Mouse (Mus musculus) subcutaneous adipose tissue, adult 2 months (tissue): Measurements from ENCODE around the gene Cfap97d1. TPM values are rescaled to one million over a fixed set of nuclear protein-coding genes. Genes with fewer than 3 reads are reported as not detected.

Source experiments
- polyA plus RNA-seq: library from polyadenylated mRNA; depleted of rRNA; stranded (reverse); fragments of >200 nt; gene quantifications from 2 replicates; pipeline ENCODE4 v1.2.3, GENCODE M21; 2012; ENCODE audit warnings: low replicate concordance; rRNA removed

Gene Cfap97d1
- not detected in 2 replicates for polyA plus RNA-seq

DNA sequence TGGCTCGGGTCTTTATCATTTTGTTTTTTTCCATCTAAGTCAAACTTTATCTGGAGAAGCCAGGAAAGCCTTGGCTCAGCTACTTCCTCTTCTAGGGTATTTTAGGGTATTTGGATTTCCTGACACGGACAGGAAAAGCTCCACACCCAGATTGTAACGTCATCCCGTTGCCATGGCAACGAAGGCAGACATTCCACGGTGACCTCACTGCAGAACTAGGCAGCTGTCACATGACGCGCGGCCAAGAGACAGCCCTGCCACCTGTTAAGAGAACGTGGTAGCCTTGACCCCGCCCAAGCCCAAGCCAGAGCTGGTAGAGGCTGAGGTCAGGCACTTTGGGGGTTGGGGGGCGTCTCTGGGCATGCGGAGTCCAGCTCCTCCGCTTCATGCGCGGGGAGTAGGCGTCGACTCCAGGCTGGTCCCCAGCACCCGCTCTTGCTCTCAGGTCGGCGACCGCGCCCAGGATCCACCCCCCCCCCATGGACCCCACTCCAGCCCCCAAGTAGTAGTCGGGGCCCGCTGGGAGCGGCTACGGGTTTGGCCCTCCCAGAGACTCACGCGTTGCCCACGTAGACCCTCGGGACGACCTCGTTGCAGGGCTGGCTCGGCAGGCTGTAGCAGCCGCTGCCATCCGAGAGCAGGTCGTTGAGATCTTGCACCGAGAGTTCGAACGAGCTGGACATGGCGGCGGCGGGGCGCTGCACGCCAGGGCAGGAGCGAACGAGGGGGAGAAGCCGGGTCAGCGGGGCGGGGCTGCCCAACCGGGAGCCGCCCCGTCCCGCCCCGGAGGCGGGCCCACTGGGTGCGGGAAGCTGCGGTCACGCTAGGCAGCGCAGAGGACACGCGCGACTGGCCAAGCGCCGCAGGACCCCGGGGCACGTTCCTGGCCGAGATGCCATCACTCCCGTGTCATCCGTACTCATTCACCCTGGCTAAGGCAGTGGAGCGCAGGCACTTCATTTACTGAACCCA, at the start of gene Cfap97d1:
Gene Cfap97d1, plus strand, starts transcription at position 226 of the 972 bp plus-strand sequence.

DNA sequence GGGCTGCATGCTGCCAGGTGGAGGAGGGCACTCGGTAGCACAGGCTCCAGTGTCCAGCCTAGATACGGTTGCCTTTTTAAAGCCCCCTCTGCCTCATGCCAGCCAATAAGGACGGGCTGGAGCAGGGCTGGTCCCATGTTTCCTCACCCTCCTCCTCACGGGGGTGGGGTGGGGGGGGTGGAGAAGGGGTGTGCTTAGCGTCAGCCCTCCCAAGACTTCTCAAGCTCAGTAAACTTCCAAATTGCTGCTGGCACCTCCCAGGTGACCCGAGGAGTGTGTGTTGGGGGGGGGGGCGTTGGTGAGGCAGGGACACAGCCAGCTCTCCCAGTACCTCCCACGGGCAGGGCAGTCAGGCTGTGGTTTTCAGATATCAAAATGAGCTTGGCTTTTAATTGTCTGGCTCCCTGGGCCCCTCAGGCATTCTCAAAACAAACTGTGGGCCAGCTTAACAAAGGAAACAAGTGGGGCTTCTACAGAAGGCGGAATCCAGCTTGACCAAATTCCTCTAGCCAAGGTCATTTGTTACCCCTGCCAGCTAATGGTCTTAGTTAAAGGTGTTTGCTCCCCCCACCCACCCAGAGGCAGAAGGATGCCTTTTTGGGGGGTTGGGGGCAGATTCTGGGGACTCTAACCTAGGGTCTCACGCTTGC, 17.0 kb upstream of the Cfap97d1 start, which contains the start of gene Sost:
Gene Sost, minus strand, starts transcription at position 51 of the 650 bp plus-strand sequence.

DNA sequence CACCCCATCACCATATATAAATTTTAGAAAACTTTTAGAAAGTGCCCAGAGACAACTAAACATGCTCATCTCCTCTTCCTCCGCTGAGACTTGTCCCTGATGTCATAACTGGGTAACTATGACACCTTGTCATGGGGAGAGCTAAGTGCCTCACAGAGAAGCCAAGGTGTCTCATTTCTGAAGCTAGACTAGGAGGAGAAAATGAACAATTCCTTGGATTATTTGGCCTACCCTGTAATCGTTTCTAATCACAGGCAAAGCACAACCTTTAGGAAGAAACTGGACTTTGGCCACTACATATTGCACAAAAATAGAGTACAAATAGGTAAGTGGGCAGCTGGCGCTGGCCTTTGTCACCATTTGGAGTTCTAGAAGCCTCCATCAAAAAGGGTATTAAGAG, 2.8 kb downstream of the Cfap97d1 start, which contains the start of gene Dusp3:
Gene Dusp3, minus strand, starts transcription at position 101 of the 400 bp plus-strand sequence.

DNA sequence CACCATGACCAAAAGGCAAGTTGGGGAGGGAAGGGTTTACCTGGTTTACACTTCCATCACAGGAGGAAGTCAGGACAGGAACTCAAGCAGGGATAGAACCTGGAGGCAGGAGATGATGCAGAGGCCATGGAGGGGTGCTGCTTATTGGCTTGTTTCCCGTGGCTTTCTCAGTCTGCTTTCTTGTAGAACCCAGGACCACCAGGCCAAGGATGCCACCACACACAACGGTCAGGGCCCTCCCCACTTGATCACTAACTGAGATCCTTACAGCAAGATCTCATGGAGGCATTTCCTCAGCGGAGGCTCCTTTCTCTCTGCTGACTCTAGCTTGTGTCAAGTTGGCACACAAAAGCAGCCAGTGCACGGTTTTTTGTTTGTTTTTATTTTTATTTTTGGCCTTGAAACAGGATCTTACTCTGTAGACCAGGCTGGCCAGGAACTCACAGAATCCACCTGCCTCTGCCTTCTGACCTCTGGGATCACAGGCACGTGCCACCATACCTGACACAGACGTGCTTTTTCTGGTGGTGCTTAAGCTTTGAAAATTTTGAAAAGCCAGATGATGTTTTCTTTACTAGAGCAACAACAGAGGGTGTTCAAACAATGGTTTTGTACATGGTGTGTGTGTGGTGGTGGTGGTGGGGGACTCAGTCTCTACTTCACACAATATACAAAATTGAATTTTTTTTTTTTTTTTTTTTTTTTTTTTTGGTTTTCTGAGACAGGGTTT, 44.2 kb downstream of the Cfap97d1 start, which contains the start of gene Mpp3:
Gene Mpp3, minus strand, starts transcription at position 375 of the 730 bp plus-strand sequence.

DNA sequence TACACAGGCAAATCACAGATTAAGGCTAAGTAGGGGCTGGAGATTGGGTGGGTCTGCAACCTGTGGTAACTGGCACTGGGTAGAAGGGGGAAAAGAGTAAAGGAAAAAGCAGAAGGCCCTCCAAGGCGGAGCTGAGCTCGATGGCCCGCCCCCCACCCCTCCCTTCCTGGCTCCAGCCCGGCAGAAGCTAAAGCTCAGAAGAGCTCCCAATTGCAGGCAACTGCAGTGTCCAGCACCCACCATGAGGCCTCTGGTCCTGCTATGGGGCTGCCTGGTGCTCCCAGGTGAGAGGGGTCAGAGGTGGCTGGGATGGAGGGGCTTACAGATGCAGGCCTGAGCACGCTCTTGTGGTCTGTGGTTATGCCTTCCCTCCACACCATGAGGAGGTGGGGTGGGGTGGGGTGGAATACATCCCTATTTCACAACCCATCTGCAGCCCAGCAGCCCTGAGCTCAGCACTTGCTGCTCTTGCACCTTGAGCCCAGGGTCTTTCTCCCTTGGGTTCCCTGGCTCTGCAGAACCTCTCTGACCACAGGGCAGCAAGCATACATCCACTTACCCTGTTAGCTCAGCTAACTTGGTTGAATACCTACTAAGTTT, 57.4 kb downstream of the Cfap97d1 start, which contains the start of gene Cd300lg:
Gene Cd300lg, plus strand, starts transcription at position 160 of the 600 bp plus-strand sequence.

Other genes with a start within 250 kb of the Cfap97d1 start
- gene Etv4, start 198.9 kb upstream of the Cfap97d1 start, polyA plus RNA-seq, result 0.82 and 1.7 TPM in 2 replicates
- 3.5 and 6.5 TPM in 2 replicates for gene Meox1, start 89.9 kb upstream of the Cfap97d1 start, polyA plus RNA-seq
- gene Sost, start 17.3 kb upstream of the Cfap97d1 start, polyA plus RNA-seq, result 0.06 and 0.28 TPM in 2 replicates
- 104 and 184 TPM in 2 replicates for gene Dusp3, start 2.7 kb downstream of the Cfap97d1 start, polyA plus RNA-seq
- 5.0 and 8.7 TPM in 2 replicates for gene Mpp3, start 44.2 kb downstream of the Cfap97d1 start, polyA plus RNA-seq
- 68.3 and 284 TPM in 2 replicates for gene Cd300lg, start 57.2 kb downstream of the Cfap97d1 start, polyA plus RNA-seq
- gene Mpp2, start 104.2 kb downstream of the Cfap97d1 start, polyA plus RNA-seq, result 12.6 and 13.1 TPM in 2 replicates
- gene Ppy, start 117.0 kb downstream of the Cfap97d1 start, polyA plus RNA-seq, result not detected in 2 replicates
- gene Pyy, start 123.6 kb downstream of the Cfap97d1 start, polyA plus RNA-seq, result not detected in 2 replicates
- gene Nags, start 161.2 kb downstream of the Cfap97d1 start, polyA plus RNA-seq, result not detected in 2 replicates
- gene Tmem101, start 172.1 kb downstream of the Cfap97d1 start, polyA plus RNA-seq, result 18.7 and 31.1 TPM in 2 replicates
- gene Lsm12, start 201.0 kb downstream of the Cfap97d1 start, polyA plus RNA-seq, result 47.8 and 68.5 TPM in 2 replicates
- gene G6pc3, start 205.3 kb downstream of the Cfap97d1 start, polyA plus RNA-seq, result 111 and 119 TPM in 2 replicates
- 96.1 and 120 TPM in 2 replicates for gene Hdac5, start 245.9 kb downstream of the Cfap97d1 start, polyA plus RNA-seq